Mouse (Mus musculus) small intestine, adult 2 months (tissue): ENCODE measurements around the gene Rpp25l.
"Not testable (repeated sequence)": the region's sequence is repeated elsewhere in the genome, so short reads cannot be mapped to it uniquely, and the experiment has no call there.

Source experiments
- CTCF ChIP-seq: fragments of 200-500 bp; IDR thresholded peaks from 2 replicates; pipeline ENCODE4 v1.5.1; 2012; ENCODE audit warnings: low read depth, mild to moderate bottlenecking, control low read depth, inconsistent platforms, low read length, moderate library complexity, mixed read lengths; ENCODE audit not compliant: insufficient replicate concordance, insufficient read length; ENCODE audit errors: extremely low read depth
- POLR2A ChIP-seq: fragments of 200-500 bp; IDR thresholded peaks from 2 replicates; pipeline ENCODE4 v1.6.1; 2012; ENCODE audit warnings: low read depth, mild to moderate bottlenecking, control low read depth, inconsistent platforms, low read length, moderate library complexity

- not testable (repeated sequence) for TF ChIP-seq CTCF, POLR2A
These were observed 11.1 kb downstream of the Rpp25l start for GRCm38 (mm10) chr4:41702226-41702625.
